Mouse (Mus musculus): ENCODE measurements around the gene Myo1e. TPM values are rescaled to one million over a fixed set of nuclear protein-coding genes. Genes with fewer than 3 reads are reported as not detected.

Gene Myo1e
- polyA plus RNA-seq, 1 experiment from 2014 or later, result 17.0 TPM

DNA sequence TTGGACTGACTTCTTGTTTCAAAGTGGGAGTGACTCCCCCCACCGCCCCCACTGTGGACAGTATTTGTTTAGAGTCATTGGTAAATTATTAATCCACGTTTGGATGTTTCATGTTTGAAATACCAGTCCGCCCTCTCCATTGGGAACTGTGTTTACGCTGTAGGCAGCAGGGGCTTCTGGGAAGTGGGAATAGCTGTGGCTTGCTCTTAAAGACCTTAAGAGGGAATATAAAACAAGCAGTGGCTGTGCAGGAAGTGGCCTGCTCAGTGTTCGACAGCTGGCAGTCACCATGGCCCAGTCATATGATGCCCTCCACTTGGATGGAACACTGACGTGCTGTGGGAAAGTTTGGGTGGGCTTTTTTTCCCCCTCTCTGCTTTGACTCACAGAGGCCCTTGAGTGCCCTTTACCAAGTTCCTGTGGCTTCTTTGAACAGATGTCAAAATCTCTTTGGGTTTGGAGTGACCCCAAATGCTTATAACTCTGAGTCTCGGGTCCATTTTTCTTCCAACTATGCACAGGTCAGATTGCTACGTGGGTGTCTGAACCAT is 34.3 kb downstream of the Myo1e start:
- no peaks in the 10 kb centered on the region for H3K9me3 ChIP-seq (replicated peaks; ENCODE audit: low read length)
- DNase-seq (ENCODE audit: low spot score) (peak; percentile 72), ATAC-seq (replicated peaks; ENCODE audit: low FRiP score, low read depth) (no peak; the same call in 1 of the 2 replicates)
- no peaks in the 10 kb centered on the region for H3K27me3 ChIP-seq (ENCODE audit: insufficient read depth, low read length)
- peak overlapping the region; percentile 69 for H3K27ac ChIP-seq
- no peak for TF ChIP-seq CTCF (IDR thresholded peaks at IDR 0.05; ENCODE audit: low read depth)
- WGBS, result 37% methylated on average over 8 of the region's 8 CpGs
- H3K4me3 ChIP-seq (replicated peaks; ENCODE audit: low read depth, low read length), result no peak overlapping the region
- no peaks in the 10 kb centered on the region for H3K36me3 ChIP-seq (ENCODE audit: insufficient read depth, low read length)
- H3K4me2 ChIP-seq (ENCODE audit: low read length), result peak overlapping the region; percentile 19; the same call in 1 of the 2 replicates
- peaks cover 24% of the 10 kb centered on the region for H3K4me1 ChIP-seq (replicated peaks; ENCODE audit: insufficient read depth, low read length)
- H3K9ac ChIP-seq (ENCODE audit: low read depth, low read length), result no peak overlapping the region

DNA sequence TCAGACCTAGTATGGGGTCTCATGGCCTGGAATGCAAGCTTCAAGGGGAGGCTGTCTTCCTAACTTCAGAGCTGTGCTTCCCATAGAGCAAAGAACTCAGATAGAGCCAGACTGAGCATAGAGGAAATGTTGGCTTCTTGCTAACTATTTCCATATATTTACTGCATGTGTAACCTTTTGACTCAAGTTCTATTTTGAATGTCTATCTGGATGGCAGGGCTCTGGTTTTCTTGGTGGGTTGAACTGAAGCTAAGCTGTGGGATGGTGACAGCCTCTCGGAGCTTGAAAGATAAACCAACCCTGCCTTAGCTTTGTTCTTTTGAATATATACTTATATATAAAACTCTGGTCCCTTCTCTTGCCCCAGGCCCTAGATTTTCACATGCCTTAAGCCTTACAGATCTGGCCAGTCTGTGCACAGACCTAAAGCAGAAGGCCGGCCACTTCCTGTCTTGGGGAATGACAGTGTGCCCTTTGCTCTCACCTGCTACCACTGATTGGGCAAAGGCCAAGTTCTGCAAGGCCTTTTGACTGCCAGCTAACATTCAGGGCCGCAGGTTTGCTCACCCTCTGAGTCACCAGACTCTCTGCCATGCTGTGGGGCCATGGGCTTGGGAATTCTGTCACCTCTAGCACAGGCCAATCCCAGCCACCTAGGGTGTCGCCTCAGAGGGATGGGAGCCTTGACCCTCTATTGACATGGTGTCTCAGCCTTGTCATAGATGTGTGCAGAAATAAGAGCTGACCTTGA is 35.1 kb downstream of the Myo1e start:
- WGBS, result 70% methylated on average over 4 of the region's 4 CpGs
- H3K4me3 ChIP-seq (replicated peaks; ENCODE audit: low read depth, low read length), result no peak overlapping the region
- DNase-seq (ENCODE audit: low spot score), result no peak
- H3K9me3 ChIP-seq (replicated peaks; ENCODE audit: low read length), result no peaks in the 10 kb centered on the region
- no peaks in the 10 kb centered on the region for H3K27me3 ChIP-seq (ENCODE audit: insufficient read depth, low read length)
- peak; percentile 65 for ATAC-seq (replicated peaks; ENCODE audit: low FRiP score, low read depth)
- peaks cover 24% of the 10 kb centered on the region for H3K4me1 ChIP-seq (replicated peaks; ENCODE audit: insufficient read depth, low read length)
- peak overlapping the region; percentile 69 for H3K27ac ChIP-seq
- H3K36me3 ChIP-seq (ENCODE audit: insufficient read depth, low read length), result no peaks in the 10 kb centered on the region
- no peak overlapping the region for H3K9ac ChIP-seq (ENCODE audit: low read depth, low read length)
- no peak for TF ChIP-seq CTCF (IDR thresholded peaks at IDR 0.05; ENCODE audit: low read depth)
- no peak overlapping the region for H3K4me2 ChIP-seq (ENCODE audit: low read length)

DNA sequence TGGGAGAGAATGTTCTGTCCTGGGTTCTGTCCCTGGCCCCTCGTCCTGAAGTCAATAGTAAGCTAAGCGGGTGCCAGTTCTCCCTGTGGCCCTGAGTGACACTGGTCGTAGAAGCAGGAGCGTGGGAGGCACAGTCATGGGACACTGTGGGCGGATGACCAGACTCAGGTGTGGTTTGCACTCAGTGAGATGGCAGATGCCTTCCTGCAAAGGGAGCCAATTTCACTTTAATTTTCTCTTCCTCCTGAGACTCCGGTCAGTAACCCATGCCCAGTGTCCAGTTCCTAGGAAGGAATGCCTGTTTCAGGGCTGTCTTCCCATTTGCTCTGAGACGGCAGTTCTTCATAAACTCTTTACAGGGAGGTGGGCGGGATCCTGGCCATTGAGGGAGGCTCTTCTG is 36.1 kb downstream of the Myo1e start:
- no peaks in the 10 kb centered on the region for H3K36me3 ChIP-seq (ENCODE audit: insufficient read depth, low read length)
- H3K27me3 ChIP-seq (ENCODE audit: insufficient read depth, low read length), result no peaks in the 10 kb centered on the region
- no peaks in the 10 kb centered on the region for H3K9me3 ChIP-seq (replicated peaks; ENCODE audit: low read length)
- peak overlapping the region; percentile 1; the same call in 1 of the 2 replicates for H3K27ac ChIP-seq
- TF ChIP-seq CTCF (IDR thresholded peaks at IDR 0.05; ENCODE audit: low read depth), result no peak
- H3K4me1 ChIP-seq (replicated peaks; ENCODE audit: insufficient read depth, low read length), result peaks cover 22% of the 10 kb centered on the region
- no peak overlapping the region for H3K4me2 ChIP-seq (ENCODE audit: low read length)
- WGBS, result 39% methylated on average over 8 of the region's 8 CpGs
- no peak for ATAC-seq (replicated peaks; ENCODE audit: low FRiP score, low read depth)
- DNase-seq (ENCODE audit: low spot score), result no peak
- no peak overlapping the region for H3K4me3 ChIP-seq (replicated peaks; ENCODE audit: low read depth, low read length)
- no peak overlapping the region for H3K9ac ChIP-seq (ENCODE audit: low read depth, low read length)

DNA sequence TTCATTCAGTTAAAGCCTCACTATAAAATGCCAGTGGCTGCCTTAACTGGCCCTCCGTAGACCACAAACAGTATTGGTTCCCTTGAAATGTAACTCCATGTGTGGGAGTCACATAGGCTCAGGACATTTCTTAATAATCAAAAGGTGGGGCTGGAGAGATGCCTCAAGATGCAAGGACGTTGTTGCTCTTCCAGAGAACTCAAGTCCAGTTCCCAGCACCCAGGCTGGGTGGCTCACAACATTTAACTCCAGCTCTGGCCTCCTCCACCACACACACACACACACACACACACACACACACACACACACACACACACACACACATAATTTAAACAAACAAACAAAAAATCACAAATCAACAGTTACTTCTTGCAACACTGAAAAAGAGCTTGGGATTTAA is 36.6 kb downstream of the Myo1e start:
- DNase-seq (ENCODE audit: low spot score) (no peak), ATAC-seq (replicated peaks; ENCODE audit: low FRiP score, low read depth) (no peak)
- TF ChIP-seq CTCF (IDR thresholded peaks at IDR 0.05; ENCODE audit: low read depth), result no peak
- peaks cover 22% of the 10 kb centered on the region for H3K4me1 ChIP-seq (replicated peaks; ENCODE audit: insufficient read depth, low read length)
- no peak overlapping the region for H3K4me2 ChIP-seq (ENCODE audit: low read length)
- H3K9ac ChIP-seq (ENCODE audit: low read depth, low read length), result no peak overlapping the region
- peak overlapping the region; percentile 1; the same call in 1 of the 2 replicates for H3K27ac ChIP-seq
- H3K36me3 ChIP-seq (ENCODE audit: insufficient read depth, low read length), result no peaks in the 10 kb centered on the region
- H3K27me3 ChIP-seq (ENCODE audit: insufficient read depth, low read length), result no peaks in the 10 kb centered on the region
- WGBS, result 44% methylated on average over 2 of the region's 2 CpGs
- H3K4me3 ChIP-seq (replicated peaks; ENCODE audit: low read depth, low read length), result no peak overlapping the region
- no peaks in the 10 kb centered on the region for H3K9me3 ChIP-seq (replicated peaks; ENCODE audit: low read length)

DNA sequence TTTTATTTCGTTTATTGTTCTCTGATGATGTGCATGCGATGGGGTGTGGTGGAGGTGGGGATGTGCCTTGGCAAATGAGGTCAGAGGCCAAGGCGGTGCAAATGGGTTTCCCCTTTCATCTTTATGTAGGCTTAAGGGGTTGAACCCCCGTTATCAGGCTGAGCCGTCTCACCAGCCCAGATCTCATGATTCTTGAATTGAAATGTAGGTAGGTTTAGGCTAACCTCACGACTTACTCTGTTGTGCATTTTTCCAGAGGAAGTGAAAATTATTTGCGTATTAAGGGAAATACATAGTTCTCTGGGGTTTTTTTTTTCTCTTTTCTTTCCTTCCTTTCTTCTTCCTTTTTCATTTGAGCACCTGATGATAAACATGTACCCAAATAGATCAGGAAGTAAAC is 37.0 kb downstream of the Myo1e start:
- peaks cover 22% of the 10 kb centered on the region for H3K4me1 ChIP-seq (replicated peaks; ENCODE audit: insufficient read depth, low read length)
- WGBS, result 76% methylated on average over 7 of the region's 7 CpGs

DNA sequence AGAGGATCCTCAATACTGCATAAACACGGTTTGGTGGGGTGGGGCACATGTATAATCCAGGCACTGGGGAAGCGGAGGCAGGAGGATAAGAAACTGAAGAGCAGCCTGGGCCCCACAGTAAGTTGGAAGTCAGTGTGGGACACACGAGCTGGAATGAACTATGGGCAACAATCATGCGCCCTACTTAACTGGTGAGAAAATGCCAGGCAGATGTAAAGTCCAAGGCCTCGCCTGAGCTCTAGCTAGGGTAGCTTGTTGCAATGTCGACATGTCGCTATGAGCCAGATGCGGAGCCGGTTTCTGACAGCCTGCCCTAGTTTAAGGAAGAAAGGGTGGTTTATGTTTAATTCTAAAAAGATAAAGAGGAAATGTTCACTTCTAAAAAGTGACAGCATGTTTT is 37.9 kb downstream of the Myo1e start:
- Histone ChIP-seq H3K27ac (no peak overlapping the region), H3K9ac (ENCODE audit: low read depth, low read length) (no peak overlapping the region), H3K4me1 (replicated peaks; ENCODE audit: insufficient read depth, low read length) (peaks cover 22% of the 10 kb centered on the region), H3K9me3 (replicated peaks; ENCODE audit: low read length) (no peaks in the 10 kb centered on the region), H3K4me3 (replicated peaks; ENCODE audit: low read depth, low read length) (no peak overlapping the region), H3K27me3 (ENCODE audit: insufficient read depth, low read length) (no peaks in the 10 kb centered on the region), H3K36me3 (ENCODE audit: insufficient read depth, low read length) (no peaks in the 10 kb centered on the region), H3K4me2 (ENCODE audit: low read length) (no peak overlapping the region)
- WGBS, result 95% methylated on average over 9 of the region's 9 CpGs
- TF ChIP-seq CTCF (IDR thresholded peaks at IDR 0.05; ENCODE audit: low read depth), result no peak
- ATAC-seq (replicated peaks; ENCODE audit: low FRiP score, low read depth) (no peak), DNase-seq (ENCODE audit: low spot score) (no peak)

More for the DNA sequence above, 37.0 kb downstream of the Myo1e start:
- Histone ChIP-seq H3K4me3 (replicated peaks; ENCODE audit: low read depth, low read length) (no peak overlapping the region), H3K36me3 (ENCODE audit: insufficient read depth, low read length) (no peaks in the 10 kb centered on the region), H3K27me3 (ENCODE audit: insufficient read depth, low read length) (no peaks in the 10 kb centered on the region), H3K4me2 (ENCODE audit: low read length) (no peak overlapping the region), H3K9me3 (replicated peaks; ENCODE audit: low read length) (no peaks in the 10 kb centered on the region), H3K27ac (no peak overlapping the region), H3K9ac (ENCODE audit: low read depth, low read length) (no peak overlapping the region)
- ATAC-seq (replicated peaks; ENCODE audit: low FRiP score, low read depth) (no peak), DNase-seq (ENCODE audit: low spot score) (no peak)
- no peak for TF ChIP-seq CTCF (IDR thresholded peaks at IDR 0.05; ENCODE audit: low read depth)
